Comparison of ENCODE assay signal across 8 mouse cellular contexts in genomic region chr17:78882401-78883112, GRCm38 (mm10). TPM values are rescaled to one million over a fixed set of nuclear protein-coding genes. Genes with fewer than 3 reads are reported as not detected.
DNase-seq lines count a peak whose midpoint lies in the region; ATAC-seq and TF ChIP-seq lines count a peak whose summit lies in the region.

Gene Eif2ak2, minus strand, starts transcription at chr17:78882573.

- WGBS in hindbrain, postnatal 0 days = 3% methylated on average over 28 of the region's 28 CpGs
- WGBS in macrophage (ENCODE audit: missing documents) = 3% methylated on average over 28 of the region's 28 CpGs

- no peak within 1 kb of the TSS for H3K27ac ChIP-seq in cortical plate, adult 2 months (ENCODE audit: insufficient read depth, low read length)
- peak within 1 kb of the TSS; percentile 86 for H3K27ac ChIP-seq in gastrocnemius, adult 2 months
- H3K27ac ChIP-seq in hindbrain, postnatal 0 days = peak within 1 kb of the TSS; percentile 79
- peak within 1 kb of the TSS; percentile 94 for H3K27ac ChIP-seq in macrophage

- no peaks in the 10 kb centered on the region for H3K36me3 ChIP-seq in hindbrain, postnatal 0 days (ENCODE audit: insufficient read depth, low read length)
- H3K36me3 ChIP-seq in macrophage (ENCODE audit: inconsistent target) = peaks cover 56% of the 10 kb centered on the region

- no peaks in the 10 kb centered on the region for H3K27me3 ChIP-seq in hindbrain, postnatal 0 days (ENCODE audit: insufficient read depth, low read length)

- intact Hi-C loops in gastrocnemius, adult 2 months (cut with DNase I) = no loop called here

- TF ChIP-seq POLR2A in cortical plate, adult 2 months (IDR thresholded peaks at IDR 0.05; ENCODE audit: extremely low read depth, insufficient read depth, low read length) = no peak

- H3K79me2 ChIP-seq in macrophage (ENCODE audit: inconsistent target) = peaks cover 48% of the 10 kb centered on the region

- TF ChIP-seq CTCF in cortical plate, adult 2 months (IDR thresholded peaks at IDR 0.05; ENCODE audit: extremely low read depth, insufficient read depth, low read length) = no peak
- TF ChIP-seq CTCF in gastrocnemius, adult 2 months (IDR thresholded peaks at IDR 0.05) = no peak
- no peak for TF ChIP-seq CTCF in hindbrain, postnatal 0 days (IDR thresholded peaks at IDR 0.05; ENCODE audit: low read depth)

- no peaks in the 10 kb centered on the region for H3K9me3 ChIP-seq in hindbrain, postnatal 0 days (ENCODE audit: low read length)

- H3K9ac ChIP-seq in hindbrain, postnatal 0 days (replicated peaks; ENCODE audit: low read length) = peak within 1 kb of the TSS; percentile 58

- peak within 1 kb of the TSS; percentile 40 for H3K4me3 ChIP-seq in cortical plate, adult 2 months (ENCODE audit: insufficient read depth, low read length)
- peak within 1 kb of the TSS; percentile 77 for H3K4me3 ChIP-seq in gastrocnemius, adult 2 months
- H3K4me3 ChIP-seq in hindbrain, postnatal 0 days (ENCODE audit: low read length) = peak within 1 kb of the TSS; percentile 48
- H3K4me3 ChIP-seq in macrophage (ENCODE audit: inconsistent target) = peak within 1 kb of the TSS; percentile 96

- H3K4me2 ChIP-seq in hindbrain, postnatal 0 days (ENCODE audit: low read depth, low read length) = peak within 1 kb of the TSS; percentile 70

- peak; percentile 84 for ATAC-seq in activated CD4-positive, CD25-positive, alpha-beta regulatory T cell, adult 4 months
- ATAC-seq in hindbrain, postnatal 0 days = peak; percentile 96

- no peaks in the 10 kb centered on the region for H3K4me1 ChIP-seq in cortical plate, adult 2 months (ENCODE audit: control insufficient read depth, insufficient read depth, low read length)
- H3K4me1 ChIP-seq in hindbrain, postnatal 0 days (ENCODE audit: insufficient read depth, low read length) = no peaks in the 10 kb centered on the region

- peak; percentile 88 for DNase-seq in gastrocnemius, adult 2 months
- DNase-seq in hindbrain, postnatal 0 days (ENCODE audit: low spot score) = peak; percentile 78
- DNase-seq in left cerebral cortex, adult 18-20 months (ENCODE audit: low spot score in 2 of 2) = peak; percentile 41 to 65
- DNase-seq in right cerebral cortex, postnatal 10 days (ENCODE audit: low spot score in 2 of 2) = peak; percentile 68 to 77
- peak; percentile 89 for DNase-seq in urinary bladder, postnatal 14 days (ENCODE audit: low spot score)

RNA-seq across cellular contexts. Expression of gene Eif2ak2, which starts in this region (rescaled TPM):
- polyA plus RNA-seq in activated CD4-positive, CD25-positive, alpha-beta regulatory T cell, adult 4 months (2017; shearing (Covaris generic)) = 10 to 100 TPM; 23.5 to 37.7 TPM
- 2.4 and 2.9 TPM in 2 replicates for polyA plus RNA-seq in cortical plate, adult 2 months (2012; rRNA removed)
- 1 to 10 TPM; 3.6 to 4.0 TPM for total RNA-seq in gastrocnemius, adult 2 months (2021)
- total RNA-seq in hindbrain, postnatal 0 days (2014; rRNA removed) = 5.1 and 6.3 TPM in 2 replicates
- polyA plus RNA-seq in hindbrain, postnatal 0 days (2015; fragmentation: Nextera tagmentation; extraction: Ambion mirVana) = 5.1 and 7.8 TPM in 2 replicates
- 1 to 10 TPM; 4.3 to 5.0 TPM for total RNA-seq in left cerebral cortex, adult 18-20 months (2021)
- total RNA-seq in macrophage (2018; cell fraction: chromatin; rRNA removed) = 1,000 to 10,000 TPM in 1 of 26 experiments, 100 to 1,000 TPM in 25; 180 to 1,110 (median 525) TPM
- 100 to 1,000 TPM in 14 of 26 experiments, 10 to 100 TPM in 12; 57.5 to 153 (median 105) TPM for total RNA-seq in macrophage (2018; cell fraction: cytosol; rRNA removed)
- total RNA-seq in macrophage (2018; cell fraction: nucleus; rRNA removed) = 100 to 1,000 TPM; 139 to 794 (median 285) TPM
- 65.5 to 81.5 TPM (median 75.6 TPM) in 3 replicates for polyA plus RNA-seq in macrophage (2018)

Comparison
In these comparisons a context has a peak if more than half of its experiments do, and no peak if none do; other contexts are left out.
1. H3K4me3 ChIP-seq: peak in every context shown above with its lines; median percentile 96 in macrophage; 77 in gastrocnemius, adult 2 months; 48 in hindbrain, postnatal 0 days; 40 in cortical plate, adult 2 months.